Mouse (Mus musculus) heart, adult 2 months (tissue): ENCODE results near the gene Nos1.

Experiments
- CTCF ChIP-seq: fragments of 200-600 bp; IDR thresholded peaks from 2 replicates; pipeline ENCODE4 v1.8.1; 2022; ENCODE audit warnings: antibody characterized with exemption, mild to moderate bottlenecking, moderate library complexity
- POLR2A ChIP-seq: fragments of 200-500 bp; IDR thresholded peaks from 2 replicates; pipeline ENCODE4 v1.6.1; 2011; ENCODE audit warnings: mild to moderate bottlenecking, low read depth, low read length, control low read depth; ENCODE audit not compliant: insufficient read depth

DNA sequence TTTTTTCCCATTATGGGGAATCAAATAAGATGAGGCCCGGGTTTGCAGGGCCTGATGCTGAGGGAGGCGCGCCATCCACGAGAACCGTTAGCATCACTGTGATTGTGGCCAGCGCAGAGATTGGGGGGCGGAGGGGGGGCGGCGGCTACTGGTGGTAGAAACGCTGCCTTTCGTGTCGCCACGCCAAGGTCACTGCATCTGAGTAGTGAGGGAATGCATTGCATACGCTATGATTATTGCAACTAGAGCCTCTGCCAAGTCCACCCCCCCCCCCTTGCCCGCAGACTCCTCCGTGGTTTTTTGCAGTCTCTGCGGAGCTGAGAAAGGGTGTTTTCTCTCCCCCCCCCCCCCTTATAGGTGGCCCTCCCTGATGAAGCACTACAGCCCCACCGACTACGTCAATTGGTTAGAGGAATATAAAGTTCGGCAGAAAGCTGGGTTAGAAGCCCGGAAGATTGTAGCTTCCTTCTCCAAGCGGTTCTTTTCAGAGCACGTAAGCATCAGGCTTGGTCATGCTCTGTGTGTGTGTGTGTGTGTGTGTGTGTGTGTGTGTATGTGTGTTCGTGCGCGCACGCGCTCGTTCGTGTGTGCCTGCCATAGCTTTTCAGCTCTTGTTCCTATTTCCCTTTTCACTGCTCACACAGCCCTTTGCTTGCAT lies 196.8 kb downstream of the Nos1 start:
- TF ChIP-seq POLR2A (no peak), CTCF (no peak)
